Mouse (Mus musculus) E14TG2a.4 (cell line): ENCODE results near the gene Nelfcd.

Source experiments
- CTCF ChIP-seq: conservative IDR thresholded peaks from 2 replicates; pipeline ENCODE4 v1.5.1; 2014; ENCODE audit warnings: low read length
- NANOG ChIP-seq: IDR thresholded peaks from 2 replicates; pipeline ENCODE4 v1.6.1; 2014; ENCODE audit warnings: borderline replicate concordance, low read length, mixed read lengths
- POU5F1 ChIP-seq: IDR thresholded peaks from 2 replicates; pipeline ENCODE4 v1.6.1; 2014; ENCODE audit warnings: low read length, borderline replicate concordance

GRCm38 (mm10) chr2:174463789-174464523 is 48.4 kb downstream of the Nelfcd start, which contains the start of gene Atp5e:
- TF ChIP-seq CTCF (no peak), POU5F1 (no peak), NANOG (no peak)
